Mouse (Mus musculus): ENCODE data around the gene Gab2. TPM values are rescaled to one million over a fixed set of nuclear protein-coding genes. Genes with fewer than 3 reads are reported as not detected.

Gab2 gene
- 0.53 and 1.1 TPM in 2 replicates for total RNA-seq (2012; rRNA removed)

DNA sequence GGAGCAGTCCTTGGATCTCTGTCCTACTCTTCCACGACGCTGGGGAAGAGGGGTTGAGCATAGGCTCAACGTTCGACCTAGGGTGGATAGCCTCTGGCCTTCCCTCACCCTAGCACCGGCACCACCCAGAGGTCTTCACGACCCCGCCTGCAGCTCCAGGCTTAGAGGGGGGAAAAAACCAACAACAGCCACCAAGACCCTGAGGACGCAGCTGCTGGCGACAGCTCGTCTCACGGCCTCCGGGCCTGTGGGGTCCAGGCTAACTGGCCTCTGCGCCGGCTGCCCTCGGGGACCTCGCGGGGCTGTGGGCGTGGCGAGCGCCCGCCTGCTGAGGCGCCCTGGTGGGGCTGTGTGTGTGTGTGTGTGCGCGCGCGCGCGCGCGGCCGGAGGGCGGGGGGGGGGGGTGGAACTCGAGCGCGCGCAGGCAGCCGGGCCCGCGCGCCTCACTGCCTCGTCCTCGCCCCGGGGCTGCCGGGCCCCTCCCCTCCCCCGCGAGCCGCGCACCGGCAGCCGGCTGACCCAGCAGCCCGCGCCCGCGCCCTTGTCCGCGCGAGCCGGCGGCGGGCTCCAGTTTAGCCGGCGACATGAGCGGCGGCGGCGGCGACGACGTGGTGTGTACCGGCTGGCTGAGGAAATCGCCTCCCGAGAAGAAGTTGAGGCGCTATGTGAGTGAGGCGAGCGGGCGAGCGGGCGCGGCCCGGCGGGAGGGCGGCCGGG, at the start of gene Gab2:
Gab2 (plus strand) TSS at position 345 of the 717 bp plus-strand sequence.
- no peak for TF ChIP-seq ZC3H11A (IDR thresholded peaks at IDR 0.05; ENCODE audit: borderline replicate concordance, low read depth, low read length)
- no peak for TF ChIP-seq CHD2 (IDR thresholded peaks at IDR 0.05; ENCODE audit: low read depth, low read length)
- no peak for TF ChIP-seq HCFC1 (IDR thresholded peaks at IDR 0.05; ENCODE audit: borderline replicate concordance, insufficient read depth, low read length)
- no peak for TF ChIP-seq ZNF384 (IDR thresholded peaks at IDR 0.05; ENCODE audit: low read depth, low read length)
- no peak for TF ChIP-seq MAFK (IDR thresholded peaks at IDR 0.05; ENCODE audit: insufficient read depth, low read depth, low read length)
- H3K27ac ChIP-seq (ENCODE audit: insufficient read depth, low read depth, low read length, poor library complexity, severe bottlenecking) = no peak within 1 kb of the TSS

DNA sequence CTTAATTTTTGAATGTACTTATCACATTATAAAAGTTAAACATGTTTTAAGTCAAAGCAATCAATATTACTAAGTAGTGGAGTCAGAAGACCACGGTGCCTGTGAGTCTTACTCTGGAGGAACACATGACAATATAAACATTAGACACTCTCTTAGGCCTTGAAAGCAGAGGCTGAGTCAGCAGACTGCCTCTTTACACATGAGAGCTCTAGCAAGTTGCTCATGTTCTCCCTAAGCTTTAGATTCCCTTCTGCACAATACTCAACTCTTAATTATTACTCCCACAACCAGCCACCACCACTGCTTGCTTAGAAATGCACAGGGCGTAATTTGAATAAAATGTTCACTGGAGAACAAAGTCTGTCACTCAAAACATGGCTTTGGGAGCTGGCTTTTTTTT, 49.0 kb upstream of the Gab2 start:
- in situ Hi-C loops (cut with MboI; ENCODE audit: low sequenced_read_pairs in 2 of 2, unreplicated experiment in 2 of 2) = no loop called here
- no peak for TF ChIP-seq ZNF384 (IDR thresholded peaks at IDR 0.05; ENCODE audit: low read depth, low read length)
- no peak for TF ChIP-seq ZC3H11A (IDR thresholded peaks at IDR 0.05; ENCODE audit: borderline replicate concordance, low read depth, low read length)
- no peak for TF ChIP-seq MAFK (IDR thresholded peaks at IDR 0.05; ENCODE audit: insufficient read depth, low read depth, low read length)
- no peak for TF ChIP-seq HCFC1 (IDR thresholded peaks at IDR 0.05; ENCODE audit: borderline replicate concordance, insufficient read depth, low read length)
- no peak for TF ChIP-seq CHD2 (IDR thresholded peaks at IDR 0.05; ENCODE audit: low read depth, low read length)
- Histone ChIP-seq H3K9ac (ENCODE audit: insufficient read depth, low read depth, low read length, poor library complexity, severe bottlenecking) (no peak overlapping the region), H3K4me1 (ENCODE audit: control insufficient read depth in 2 of 2, insufficient read depth in 2 of 2, low read length in 2 of 2, poor library complexity in 1 of 2) (no peaks in the 10 kb centered on the region), H3K9me3 (ENCODE audit: control insufficient read depth, insufficient read depth, low read depth, low read length) (no peaks in the 10 kb centered on the region), H3K36me3 (ENCODE audit: control insufficient read depth, insufficient read depth, low read length, poor library complexity, severe bottlenecking) (no peaks in the 10 kb centered on the region; the same call in 1 of the 2 replicates), H3K27ac (ENCODE audit: insufficient read depth, low read depth, low read length, poor library complexity, severe bottlenecking) (no peak overlapping the region), H3K4me3 (ENCODE audit: insufficient read depth in 1 of 2, low read depth in 1 of 2, low read length in 2 of 2, poor library complexity in 1 of 2, severe bottlenecking in 1 of 2) (no peak overlapping the region)
- DNase-seq (ENCODE audit: low read depth, low spot score) = no peak

More for the DNA sequence above, at the start of gene Gab2:
- in situ Hi-C loops (cut with MboI; ENCODE audit: low sequenced_read_pairs in 2 of 2, unreplicated experiment in 2 of 2) = loop anchor here in 1 of 2 experiments (10.0 kb wide), 1 partner anchor 107 kb away; no protein-coding TSS in a partner anchor
- H3K9ac ChIP-seq (ENCODE audit: insufficient read depth, low read depth, low read length, poor library complexity, severe bottlenecking) = peak within 1 kb of the TSS; percentile 43
- no peaks in the 10 kb centered on the region for H3K4me1 ChIP-seq (ENCODE audit: control insufficient read depth in 2 of 2, insufficient read depth in 2 of 2, low read length in 2 of 2, poor library complexity in 1 of 2)
- peak; percentile 31 for DNase-seq (ENCODE audit: low read depth, low spot score)
- H3K9me3 ChIP-seq (ENCODE audit: control insufficient read depth, insufficient read depth, low read depth, low read length) = no peaks in the 10 kb centered on the region
- peak within 1 kb of the TSS; percentile 74 for H3K4me3 ChIP-seq (ENCODE audit: insufficient read depth in 1 of 2, low read depth in 1 of 2, low read length in 2 of 2, poor library complexity in 1 of 2, severe bottlenecking in 1 of 2)
- H3K36me3 ChIP-seq (ENCODE audit: control insufficient read depth, insufficient read depth, low read length, poor library complexity, severe bottlenecking) = no peaks in the 10 kb centered on the region

DNA sequence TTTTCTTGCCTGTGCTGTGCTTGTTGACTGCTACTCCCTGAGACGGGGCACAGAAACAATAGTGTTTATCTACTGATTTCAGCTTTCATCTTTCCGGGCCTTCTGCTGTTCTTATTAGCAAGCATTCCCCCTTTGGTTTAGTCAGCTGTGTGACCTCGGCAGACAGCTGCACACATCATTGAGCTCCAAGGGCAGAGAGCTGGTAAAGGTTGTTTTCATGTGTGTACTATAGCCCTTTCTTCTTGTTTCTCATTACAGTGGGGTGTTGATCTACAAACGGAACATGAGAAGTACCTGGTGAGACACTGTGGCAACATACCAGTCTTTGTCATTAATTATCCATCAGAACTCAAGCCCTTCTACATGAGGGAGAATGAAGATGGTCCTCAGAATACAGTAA, 41.7 kb upstream of the Gab2 start:
- in situ Hi-C loops (cut with MboI; ENCODE audit: low sequenced_read_pairs in 2 of 2, unreplicated experiment in 2 of 2) = no loop called here
- H3K9ac ChIP-seq (ENCODE audit: insufficient read depth, low read depth, low read length, poor library complexity, severe bottlenecking) = no peak overlapping the region
- H3K9me3 ChIP-seq (ENCODE audit: control insufficient read depth, insufficient read depth, low read depth, low read length) = no peaks in the 10 kb centered on the region
- no peak for TF ChIP-seq MAFK (IDR thresholded peaks at IDR 0.05; ENCODE audit: insufficient read depth, low read depth, low read length)
- no peak for TF ChIP-seq ZNF384 (IDR thresholded peaks at IDR 0.05; ENCODE audit: low read depth, low read length)
- TF ChIP-seq HCFC1 (IDR thresholded peaks at IDR 0.05; ENCODE audit: borderline replicate concordance, insufficient read depth, low read length) = no peak
- no peak for TF ChIP-seq ZC3H11A (IDR thresholded peaks at IDR 0.05; ENCODE audit: borderline replicate concordance, low read depth, low read length)
- TF ChIP-seq CHD2 (IDR thresholded peaks at IDR 0.05; ENCODE audit: low read depth, low read length) = no peak
- DNase-seq (ENCODE audit: low read depth, low spot score) = no peak
- H3K4me1 ChIP-seq (ENCODE audit: control insufficient read depth in 2 of 2, insufficient read depth in 2 of 2, low read length in 2 of 2, poor library complexity in 1 of 2) = 0 out of 4 replicates have a peak, but pooled peaks cover 0 to 2% of the 10 kb centered on the region in 2 experiments
- H3K4me3 ChIP-seq (ENCODE audit: insufficient read depth in 1 of 2, low read depth in 1 of 2, low read length in 2 of 2, poor library complexity in 1 of 2, severe bottlenecking in 1 of 2) = no peak overlapping the region
- peaks cover 3% of the 10 kb centered on the region for H3K36me3 ChIP-seq (ENCODE audit: control insufficient read depth, insufficient read depth, low read length, poor library complexity, severe bottlenecking)
- no peak overlapping the region for H3K27ac ChIP-seq (ENCODE audit: insufficient read depth, low read depth, low read length, poor library complexity, severe bottlenecking)

DNA sequence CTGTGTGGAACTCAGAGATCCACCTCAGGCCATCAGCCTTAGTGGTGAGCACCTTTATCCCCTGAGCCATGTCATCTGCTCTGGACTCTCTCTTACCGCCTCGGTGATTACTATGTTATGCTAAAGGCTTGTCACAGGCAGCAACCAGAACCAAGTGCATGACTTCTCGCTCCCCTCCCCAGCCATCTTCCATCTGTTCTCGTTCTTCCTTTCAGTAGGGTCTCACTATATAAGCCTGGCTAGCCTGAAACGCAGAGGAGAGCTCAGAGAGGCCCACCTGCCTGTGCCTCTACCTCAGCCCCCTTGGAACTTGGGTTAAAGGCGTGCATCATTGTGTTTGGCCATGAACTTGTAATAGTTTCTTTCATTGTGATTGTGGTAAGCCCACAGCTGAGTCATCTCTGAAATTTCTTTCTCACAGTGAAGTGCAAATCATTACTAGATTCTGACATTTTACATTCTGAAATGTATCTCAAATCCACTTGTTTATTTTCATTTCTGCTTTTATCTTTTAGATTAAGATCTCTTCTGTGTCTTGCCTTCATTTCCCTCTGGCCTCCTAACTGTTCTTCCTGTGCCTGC, 39.4 kb upstream of the Gab2 start:
- Histone ChIP-seq H3K27ac (ENCODE audit: insufficient read depth, low read depth, low read length, poor library complexity, severe bottlenecking) (no peak overlapping the region), H3K4me1 (ENCODE audit: control insufficient read depth in 2 of 2, insufficient read depth in 2 of 2, low read length in 2 of 2, poor library complexity in 1 of 2) (0 out of 4 replicates have a peak, but pooled peaks cover 0 to 2% of the 10 kb centered on the region in 2 experiments), H3K9ac (ENCODE audit: insufficient read depth, low read depth, low read length, poor library complexity, severe bottlenecking) (no peak overlapping the region), H3K36me3 (ENCODE audit: control insufficient read depth, insufficient read depth, low read length, poor library complexity, severe bottlenecking) (peaks cover 3% of the 10 kb centered on the region), H3K4me3 (ENCODE audit: insufficient read depth in 1 of 2, low read depth in 1 of 2, low read length in 2 of 2, poor library complexity in 1 of 2, severe bottlenecking in 1 of 2) (no peak overlapping the region), H3K9me3 (ENCODE audit: control insufficient read depth, insufficient read depth, low read depth, low read length) (no peaks in the 10 kb centered on the region)
- no peak for TF ChIP-seq ZC3H11A (IDR thresholded peaks at IDR 0.05; ENCODE audit: borderline replicate concordance, low read depth, low read length)
- TF ChIP-seq MAFK (IDR thresholded peaks at IDR 0.05; ENCODE audit: insufficient read depth, low read depth, low read length) = no peak
- TF ChIP-seq CHD2 (IDR thresholded peaks at IDR 0.05; ENCODE audit: low read depth, low read length) = no peak
- no peak for TF ChIP-seq ZNF384 (IDR thresholded peaks at IDR 0.05; ENCODE audit: low read depth, low read length)
- TF ChIP-seq HCFC1 (IDR thresholded peaks at IDR 0.05; ENCODE audit: borderline replicate concordance, insufficient read depth, low read length) = no peak
- DNase-seq (ENCODE audit: low read depth, low spot score) = no peak
- in situ Hi-C loops (cut with MboI; ENCODE audit: low sequenced_read_pairs in 2 of 2, unreplicated experiment in 2 of 2) = no loop called here

Measured in ES-E14 (cell line).